Mouse (Mus musculus) cerebellum, adult 9-11 months (tissue): ENCODE data around the gene Trafd1.

Source experiments
- DNase-seq: peaks from one replicate; pipeline ENCODE4 v3.0.0; 2022

Trafd1 gene

DNA sequence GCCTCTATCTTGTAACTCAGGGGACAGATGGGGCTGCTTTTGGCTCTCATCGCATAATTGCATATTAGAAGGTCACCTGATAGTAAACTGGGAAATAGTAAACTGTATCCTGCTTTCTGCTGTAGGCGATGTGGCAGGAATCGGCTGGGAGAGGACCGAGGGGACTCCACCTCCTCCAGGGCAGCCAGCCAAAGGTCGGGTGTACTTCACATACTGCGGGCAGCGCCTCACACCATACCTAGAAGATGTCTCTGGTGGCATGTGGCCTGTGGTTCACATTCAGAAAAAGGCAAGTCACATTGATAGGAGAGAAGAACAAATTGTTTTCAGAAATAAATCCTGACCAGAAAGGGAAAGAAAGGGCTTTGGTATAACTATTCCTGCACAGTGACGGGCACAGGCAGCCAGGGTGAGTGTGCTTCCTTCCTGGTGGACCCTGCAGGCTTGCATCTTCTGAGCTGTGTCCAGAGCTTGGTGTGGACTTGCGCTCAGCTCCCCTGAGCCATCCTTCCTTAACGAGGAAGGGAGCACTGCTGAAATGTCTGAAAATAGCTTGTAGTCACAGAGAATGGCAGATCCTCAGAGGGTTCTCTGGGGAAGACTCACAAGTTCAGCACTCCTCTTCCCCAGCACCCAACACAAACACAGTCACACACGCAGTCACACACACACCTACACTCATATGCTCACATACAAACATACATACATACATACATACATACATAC is 55.9 kb downstream of the Trafd1 start:
- DNase-seq, result no peak

DNA sequence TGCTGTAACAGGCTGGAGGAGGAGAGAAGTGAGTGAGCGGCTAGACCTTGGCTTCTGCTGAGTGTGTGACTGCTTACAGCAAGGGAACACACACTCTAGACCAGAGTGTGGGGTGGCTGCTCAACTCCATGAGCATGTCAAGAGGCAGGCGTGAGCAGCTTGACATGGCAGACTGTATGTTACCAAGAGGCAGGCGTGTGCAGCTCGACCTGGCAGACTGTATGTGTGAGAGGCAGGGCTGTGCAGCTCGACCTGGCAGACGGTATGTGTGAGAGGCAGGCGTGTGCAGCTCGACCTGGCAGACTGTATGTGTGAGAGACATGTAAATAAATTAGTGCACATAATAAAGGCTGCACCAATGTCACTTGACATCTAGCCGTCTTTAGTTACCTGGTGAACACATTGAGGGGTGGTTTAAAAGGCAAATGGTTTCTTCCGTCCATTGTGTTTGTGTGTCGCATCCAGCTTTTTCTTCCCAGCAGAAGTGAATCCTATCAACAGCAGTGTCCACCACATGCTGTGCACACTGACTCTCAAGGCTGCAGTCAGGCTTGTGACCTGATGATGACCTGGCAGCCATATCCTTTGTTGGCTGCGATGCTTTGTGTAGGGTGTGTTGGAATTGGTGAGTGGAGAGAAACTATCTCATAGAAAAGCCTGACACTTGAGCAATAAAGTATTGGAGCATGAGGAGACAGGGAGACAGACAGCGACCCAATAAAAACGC is 59.2 kb downstream of the Trafd1 start:
- DNase-seq, result no peak
